Mouse (Mus musculus): ENCODE measurements around the gene Slc44a1.

Slc44a1 gene

GRCm38 (mm10) chr4:53430522-53430921 lies 9.7 kb upstream of the Slc44a1 start:
- in situ Hi-C loops (cut with MboI, MseI): loop anchor here (10.0 kb wide), 2 partner anchors 216 to 416 kb away; partner anchors contain the start of gene Nipsnap3b

- in situ Hi-C loops (cut with MboI, MseI): loop anchor here (10.0 kb wide), 2 partner anchors 217 to 417 kb away; partner anchors contain the start of gene Nipsnap3b
Measured at GRCm38 (mm10) chr4:53431585-53432234, 8.5 kb upstream of the Slc44a1 start.

- in situ Hi-C loops (cut with MboI, MseI): loop anchor here (10.0 kb wide), 2 partner anchors 222 to 422 kb away; partner anchors contain the start of gene Nipsnap3b
Measured at GRCm38 (mm10) chr4:53437110-53437755, 3.0 kb upstream of the Slc44a1 start.

- in situ Hi-C loops (cut with MboI, MseI): loop anchor here (10.0 kb wide), 2 partner anchors 224 to 424 kb away; partner anchors contain the start of gene Nipsnap3b
Measured at GRCm38 (mm10) chr4:53438386-53438785, 1.8 kb upstream of the Slc44a1 start.

- in situ Hi-C loops (cut with MboI, MseI): loop anchor here (10.0 kb wide), 2 partner anchors 224 to 424 kb away; partner anchors contain the start of gene Nipsnap3b
Measured at GRCm38 (mm10) chr4:53438836-53439480, 1.3 kb upstream of the Slc44a1 start.

- in situ Hi-C loops (cut with MboI, MseI): loop anchor here (10.0 kb wide), 3 partner anchors 225 to 425 kb away; partner anchors contain the start of genes Nipsnap3b and Tmem38b
Measured at GRCm38 (mm10) chr4:53439636-53440009, 590 bp upstream of the Slc44a1 start.

GRCm38 (mm10) chr4:53440816-53441571 lies 781 bp downstream of the Slc44a1 start:
- in situ Hi-C loops (cut with MboI, MseI): loop anchor here (10.0 kb wide), 1 partner anchor 384 kb away; the partner anchor contains the start of gene Tmem38b

- in situ Hi-C loops (cut with MboI, MseI): loop anchor here (10.0 kb wide), 1 partner anchor 383 kb away; the partner anchor contains the start of gene Tmem38b
Measured at GRCm38 (mm10) chr4:53441683-53442082, 1.5 kb downstream of the Slc44a1 start.

- in situ Hi-C loops (cut with MboI, MseI): loop anchor here (10.0 kb wide), 1 partner anchor 379 kb away; the partner anchor contains the start of gene Tmem38b
Measured at GRCm38 (mm10) chr4:53446216-53446615, 6.0 kb downstream of the Slc44a1 start.

GRCm38 (mm10) chr4:53447773-53448172 lies 7.6 kb downstream of the Slc44a1 start:
- in situ Hi-C loops (cut with MboI, MseI): loop anchor here (10.0 kb wide), 1 partner anchor 377 kb away; the partner anchor contains the start of gene Tmem38b

- in situ Hi-C loops (cut with MboI, MseI): no loop called here
Measured at GRCm38 (mm10) chr4:53450736-53451135, 10.5 kb downstream of the Slc44a1 start.

GRCm38 (mm10) chr4:53451887-53452286 lies 11.7 kb downstream of the Slc44a1 start:
- in situ Hi-C loops (cut with MboI, MseI): no loop called here

- in situ Hi-C loops (cut with MboI, MseI): no loop called here
Measured at GRCm38 (mm10) chr4:53452457-53452856, 12.2 kb downstream of the Slc44a1 start.

GRCm38 (mm10) chr4:53452976-53453889 lies 13.0 kb downstream of the Slc44a1 start:
- in situ Hi-C loops (cut with MboI, MseI): no loop called here

- in situ Hi-C loops (cut with MboI, MseI): loop anchor here (5.0 kb wide), 1 partner anchor 56 kb away; no protein-coding TSS in a partner anchor
Measured at GRCm38 (mm10) chr4:53455885-53456284, 15.7 kb downstream of the Slc44a1 start.

- in situ Hi-C loops (cut with MboI, MseI): loop anchor here (5.0 kb wide), 1 partner anchor 56 kb away; no protein-coding TSS in a partner anchor
Measured at GRCm38 (mm10) chr4:53456570-53456969, 16.4 kb downstream of the Slc44a1 start.

- in situ Hi-C loops (cut with MboI, MseI): loop anchor here (5.0 kb wide), 1 partner anchor 54 kb away; no protein-coding TSS in a partner anchor
Measured at GRCm38 (mm10) chr4:53458503-53458902, 18.3 kb downstream of the Slc44a1 start.

- in situ Hi-C loops (cut with MboI, MseI): loop anchor here (5.0 kb wide), 1 partner anchor 53 kb away; no protein-coding TSS in a partner anchor
Measured at GRCm38 (mm10) chr4:53459697-53460096, 19.5 kb downstream of the Slc44a1 start.

GRCm38 (mm10) chr4:53461026-53461425 lies 20.8 kb downstream of the Slc44a1 start:
- in situ Hi-C loops (cut with MboI, MseI): no loop called here

- in situ Hi-C loops (cut with MboI, MseI): no loop called here
Measured at GRCm38 (mm10) chr4:53462069-53462468, 21.9 kb downstream of the Slc44a1 start.

Measured in regulatory T cell (primary cell).